Comparison of ENCODE assay signal across 16 mouse cellular contexts in genomic region chr11:5828509-5829191, GRCm38 (mm10). TPM values are rescaled to one million over a fixed set of nuclear protein-coding genes. Genes with fewer than 3 reads are reported as not detected.
"Had no signal": no experiment of that assay in that cellular context is flagged by ENCODE, and none has a peak within 500 bp of the region (broad histone marks: within the 10 kb centered on the region; RNA-seq: fewer than 3 reads in every experiment).

No protein-coding gene starts in this region.

- H3K9me3 ChIP-seq: limb, embryonic 12.5 days; liver, embryonic 13.5 days; lung, embryonic 15.5 days; midbrain, embryonic 12.5 days; neural tube, embryonic 13.5 days had no signal

- H3K4me1 ChIP-seq: lung, embryonic 15.5 days; midbrain, embryonic 12.5 days; neural tube, embryonic 13.5 days had no signal

- H3K27me3 ChIP-seq: limb, embryonic 12.5 days; liver, embryonic 13.5 days; lung, embryonic 15.5 days; midbrain, embryonic 12.5 days; neural tube, embryonic 13.5 days had no signal

- H3K27ac ChIP-seq: kidney, postnatal 0 days; limb, embryonic 12.5 days; liver, embryonic 13.5 days; lung, embryonic 15.5 days; macrophage; midbrain, embryonic 12.5 days; neural tube, embryonic 13.5 days had no signal

- H3K4me3 ChIP-seq: limb, embryonic 12.5 days; liver, embryonic 13.5 days; lung, embryonic 15.5 days; midbrain, embryonic 12.5 days; neural tube, embryonic 13.5 days had no signal

- DNase-seq: layer of hippocampus, adult 9-11 months; layer of hippocampus, postnatal 36 days; liver; liver, embryonic 13.5 days; liver, postnatal 0 days; right cerebral cortex, adult 18-20 months; right cerebral cortex, postnatal 25 days; thymus, postnatal 4 days had no signal

- H3K9ac ChIP-seq: limb, embryonic 12.5 days; liver, embryonic 13.5 days; liver, postnatal 0 days; lung, embryonic 15.5 days; midbrain, embryonic 12.5 days; neural tube, embryonic 13.5 days had no signal

- ATAC-seq: liver, postnatal 0 days; midbrain, embryonic 16.5 days had no signal

- H3K4me2 ChIP-seq: limb, embryonic 12.5 days; liver, embryonic 13.5 days; lung, embryonic 15.5 days; midbrain, embryonic 12.5 days; neural tube, embryonic 13.5 days had no signal

RNA-seq across cellular contexts. Expression of gene Pgam2, which starts 25.1 kb away (rescaled TPM):
- polyA plus RNA-seq: macrophage had no signal

RNA-seq across cellular contexts. Expression of gene Aebp1, which starts 33.1 kb away (rescaled TPM):
- total RNA-seq: megakaryocyte-erythroid progenitor cell, adult 5-6 weeks had no signal
